Mouse (Mus musculus): ENCODE data around the gene Gpatch2. TPM values are rescaled to one million over a fixed set of nuclear protein-coding genes. Genes with fewer than 3 reads are reported as not detected.

Gene Gpatch2
- polyA plus RNA-seq, 1 experiment from 2014 or later: 12.2 TPM

DNA sequence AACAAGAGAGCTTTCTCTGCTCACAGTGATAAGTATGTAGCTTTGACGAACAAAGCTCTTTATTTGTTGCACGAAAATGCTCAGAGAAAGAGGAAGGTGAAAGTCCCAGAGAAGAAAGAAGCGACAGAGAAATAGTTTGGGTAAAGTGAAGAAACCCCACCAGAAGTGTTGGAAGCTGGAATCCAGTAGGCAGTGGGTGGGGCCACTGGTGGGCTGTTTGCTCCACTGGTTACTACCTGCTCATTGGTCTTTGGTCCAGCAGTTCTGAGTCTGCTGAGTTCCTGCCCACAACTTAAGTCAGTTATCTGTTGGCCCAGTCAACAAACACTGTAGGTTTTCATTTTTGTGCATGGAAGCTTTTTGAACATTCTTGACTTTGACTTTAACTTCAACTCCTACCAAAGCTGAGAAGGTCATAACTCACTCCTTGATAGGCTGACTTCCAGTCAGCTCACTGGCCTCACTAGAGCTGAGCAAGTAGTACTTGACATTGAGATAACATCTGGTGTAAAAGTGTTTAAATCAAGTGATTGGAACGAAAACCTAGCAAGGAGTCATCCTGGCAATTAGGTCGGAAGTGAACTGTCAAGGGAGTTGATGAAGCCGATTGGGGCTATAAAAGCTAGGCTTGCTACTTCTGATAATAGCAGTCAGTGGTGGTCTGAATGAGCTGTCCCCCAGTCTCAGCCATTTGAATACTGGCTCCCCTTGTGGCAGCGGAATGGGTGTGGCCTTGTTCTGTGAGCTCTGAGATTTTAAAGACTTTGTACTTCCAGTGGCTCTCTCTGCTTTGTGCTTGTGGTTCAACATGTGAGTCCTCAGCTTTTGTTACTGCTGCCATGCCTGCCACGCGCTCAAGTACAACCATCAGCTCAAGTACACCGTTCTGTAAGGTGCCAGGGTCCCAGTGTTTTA is 76.4 kb downstream of the Gpatch2 start:
- no peaks in the 10 kb centered on the region for H3K36me3 ChIP-seq (ENCODE audit: control insufficient read depth, insufficient read depth, low read length)
- 88% methylated on average over 10 of the region's 10 CpGs for WGBS
- no peak overlapping the region for H3K9ac ChIP-seq (ENCODE audit: low read length)
- DNase-seq (ENCODE audit: low spot score) (no peak), ATAC-seq (no peak)
- H3K4me1 ChIP-seq (ENCODE audit: control insufficient read depth, insufficient read depth, low read length): no peaks in the 10 kb centered on the region
- no peak overlapping the region for H3K4me3 ChIP-seq (ENCODE audit: low read depth, low read length)
- H3K4me2 ChIP-seq (ENCODE audit: low read length): no peak overlapping the region
- no peaks in the 10 kb centered on the region for H3K27me3 ChIP-seq (replicated peaks; ENCODE audit: control insufficient read depth, insufficient read depth, low read length)
- no peak overlapping the region for H3K27ac ChIP-seq (ENCODE audit: low read depth, low read length)
- no peaks in the 10 kb centered on the region for H3K9me3 ChIP-seq (replicated peaks; ENCODE audit: control insufficient read depth, low read length)

DNA sequence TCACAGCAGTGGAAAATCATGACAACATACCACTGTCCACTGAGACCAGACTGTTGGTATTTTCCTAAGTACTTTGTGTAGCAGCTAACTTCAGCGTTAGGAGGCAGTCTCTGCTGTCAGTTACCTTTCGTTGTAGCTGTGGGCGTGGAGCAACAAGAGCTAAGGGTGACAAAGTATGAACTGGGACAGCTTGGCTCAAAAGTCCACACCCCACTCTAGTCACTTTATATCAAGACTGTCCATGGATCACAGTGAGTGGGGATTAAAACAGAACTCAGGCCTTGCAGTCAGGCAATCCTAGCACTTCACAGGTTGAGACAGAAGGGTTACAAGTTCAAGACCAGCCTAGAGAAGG is 77.1 kb downstream of the Gpatch2 start:
- no peak for DNase-seq (ENCODE audit: low spot score)
- ATAC-seq: no peak
- WGBS: 89% methylated on average over 3 of the region's 3 CpGs

DNA sequence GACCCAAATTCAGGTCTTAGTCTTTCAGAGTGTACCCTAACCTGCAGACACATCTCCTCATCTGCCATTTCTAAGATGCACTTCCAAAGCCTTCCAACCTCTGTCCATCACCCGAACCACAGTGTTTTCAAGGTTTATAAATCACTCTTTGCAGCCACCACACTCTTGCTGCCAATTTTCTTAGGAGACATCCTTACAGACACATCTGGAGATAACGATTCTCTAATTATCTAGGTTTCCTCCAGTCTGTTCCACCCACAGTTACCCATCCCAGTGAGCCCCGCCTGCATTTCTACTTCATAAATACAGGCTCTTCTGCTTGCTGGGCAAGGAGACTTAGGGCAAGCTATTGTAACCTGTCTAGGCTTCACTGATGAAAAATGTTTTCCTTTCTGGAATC is 77.9 kb downstream of the Gpatch2 start:
- ATAC-seq (no peak), DNase-seq (ENCODE audit: low spot score) (no peak)
- H3K9me3 ChIP-seq (replicated peaks; ENCODE audit: control insufficient read depth, low read length): no peaks in the 10 kb centered on the region
- H3K27me3 ChIP-seq (replicated peaks; ENCODE audit: control insufficient read depth, insufficient read depth, low read length): no peaks in the 10 kb centered on the region
- H3K4me1 ChIP-seq (ENCODE audit: control insufficient read depth, insufficient read depth, low read length): no peaks in the 10 kb centered on the region
- H3K9ac ChIP-seq (ENCODE audit: low read length): no peak overlapping the region
- H3K27ac ChIP-seq (ENCODE audit: low read depth, low read length): no peak overlapping the region
- H3K36me3 ChIP-seq (ENCODE audit: control insufficient read depth, insufficient read depth, low read length): no peaks in the 10 kb centered on the region
- no peak overlapping the region for H3K4me3 ChIP-seq (ENCODE audit: low read depth, low read length)
- H3K4me2 ChIP-seq (ENCODE audit: low read length): no peak overlapping the region
- WGBS: 86% methylated on average over 3 of the region's 3 CpGs

More for the DNA sequence above, 77.1 kb downstream of the Gpatch2 start:
- Histone ChIP-seq H3K4me3 (ENCODE audit: low read depth, low read length) (no peak overlapping the region), H3K4me2 (ENCODE audit: low read length) (no peak overlapping the region), H3K36me3 (ENCODE audit: control insufficient read depth, insufficient read depth, low read length) (no peaks in the 10 kb centered on the region), H3K4me1 (ENCODE audit: control insufficient read depth, insufficient read depth, low read length) (no peaks in the 10 kb centered on the region), H3K9me3 (replicated peaks; ENCODE audit: control insufficient read depth, low read length) (no peaks in the 10 kb centered on the region), H3K27me3 (replicated peaks; ENCODE audit: control insufficient read depth, insufficient read depth, low read length) (no peaks in the 10 kb centered on the region), H3K27ac (ENCODE audit: low read depth, low read length) (no peak overlapping the region), H3K9ac (ENCODE audit: low read length) (no peak overlapping the region)

DNA sequence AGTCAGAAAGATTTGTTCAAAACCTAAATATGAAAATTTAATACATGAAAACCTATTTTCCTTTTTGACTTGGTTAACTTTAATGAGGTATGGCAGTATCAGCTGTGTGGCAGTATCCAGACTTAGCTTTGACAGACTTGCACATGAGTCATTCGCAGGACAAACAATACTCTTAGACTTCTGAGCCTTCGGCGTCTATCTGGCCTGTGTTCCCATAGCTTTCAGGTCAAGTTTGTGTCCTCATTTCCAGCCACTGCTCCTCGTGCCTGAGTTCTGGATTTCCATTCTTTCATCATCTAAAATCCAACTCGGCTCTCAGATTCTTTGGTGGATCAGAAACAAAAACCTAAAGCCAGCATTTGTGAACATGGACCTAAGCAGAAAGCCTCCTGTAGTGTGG is 79.2 kb downstream of the Gpatch2 start:
- no peaks in the 10 kb centered on the region for H3K27me3 ChIP-seq (replicated peaks; ENCODE audit: control insufficient read depth, insufficient read depth, low read length)
- H3K4me3 ChIP-seq (ENCODE audit: low read depth, low read length): no peak overlapping the region
- H3K36me3 ChIP-seq (ENCODE audit: control insufficient read depth, insufficient read depth, low read length): no peaks in the 10 kb centered on the region
- 86% methylated on average over 5 of the region's 5 CpGs for WGBS
- DNase-seq (ENCODE audit: low spot score) (no peak), ATAC-seq (no peak)
- H3K27ac ChIP-seq (ENCODE audit: low read depth, low read length): no peak overlapping the region
- H3K4me1 ChIP-seq (ENCODE audit: control insufficient read depth, insufficient read depth, low read length): no peaks in the 10 kb centered on the region
- no peaks in the 10 kb centered on the region for H3K9me3 ChIP-seq (replicated peaks; ENCODE audit: control insufficient read depth, low read length)
- H3K4me2 ChIP-seq (ENCODE audit: low read length): no peak overlapping the region
- H3K9ac ChIP-seq (ENCODE audit: low read length): no peak overlapping the region

DNA sequence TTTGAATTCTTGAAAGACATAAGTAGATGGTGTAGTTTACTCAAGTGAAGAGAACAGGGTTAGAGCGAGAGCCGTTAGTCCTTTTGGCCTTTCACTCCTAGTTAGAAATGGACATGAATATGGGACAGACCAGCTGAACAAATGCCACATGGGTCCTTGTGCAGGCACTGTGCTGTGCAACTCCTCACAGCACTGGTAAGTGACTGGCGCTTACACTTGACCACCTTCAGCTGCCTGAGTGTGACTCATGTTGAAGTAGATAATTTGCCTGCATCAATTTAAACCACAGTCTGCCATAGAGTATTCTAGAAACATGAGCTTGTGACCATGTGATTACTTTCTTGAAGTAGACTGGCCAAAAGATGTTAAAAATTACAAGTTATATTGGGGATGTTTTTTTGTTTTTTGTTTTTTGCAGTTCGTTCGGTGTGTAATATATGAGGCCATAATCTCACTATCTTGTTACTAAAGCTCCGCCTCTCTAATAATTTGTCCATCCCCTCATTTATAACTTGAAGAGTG is 79.8 kb downstream of the Gpatch2 start:
- Histone ChIP-seq H3K4me1 (ENCODE audit: control insufficient read depth, insufficient read depth, low read length) (no peaks in the 10 kb centered on the region), H3K4me3 (ENCODE audit: low read depth, low read length) (no peak overlapping the region), H3K27me3 (replicated peaks; ENCODE audit: control insufficient read depth, insufficient read depth, low read length) (no peaks in the 10 kb centered on the region), H3K4me2 (ENCODE audit: low read length) (no peak overlapping the region), H3K9ac (ENCODE audit: low read length) (no peak overlapping the region), H3K27ac (ENCODE audit: low read depth, low read length) (no peak overlapping the region), H3K36me3 (ENCODE audit: control insufficient read depth, insufficient read depth, low read length) (no peaks in the 10 kb centered on the region), H3K9me3 (replicated peaks; ENCODE audit: control insufficient read depth, low read length) (no peaks in the 10 kb centered on the region)
- no peak for ATAC-seq
- 95% methylated on average over 6 of the region's 6 CpGs for WGBS
- DNase-seq (ENCODE audit: low spot score): no peak

DNA sequence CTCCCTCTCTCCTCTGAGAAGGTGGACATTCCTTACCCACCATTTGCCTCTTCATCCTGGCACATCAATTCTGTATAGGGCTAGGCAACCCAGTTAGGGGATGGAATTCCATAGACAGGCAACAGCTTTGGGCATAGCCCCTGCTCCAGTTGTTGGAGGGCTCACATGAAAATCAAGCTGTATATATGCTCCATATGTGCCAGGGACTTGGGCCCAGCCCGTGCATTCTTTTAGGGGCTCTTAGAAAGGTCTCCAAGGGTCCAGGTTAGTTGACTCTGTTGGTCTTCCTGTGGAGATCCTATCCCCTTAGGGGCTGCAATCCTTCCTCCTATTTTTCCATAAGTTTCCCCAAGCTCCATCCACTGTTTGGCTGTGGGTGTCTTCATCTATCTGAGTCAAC is 80.4 kb downstream of the Gpatch2 start:
- Histone ChIP-seq H3K9me3 (replicated peaks; ENCODE audit: control insufficient read depth, low read length) (no peaks in the 10 kb centered on the region), H3K36me3 (ENCODE audit: control insufficient read depth, insufficient read depth, low read length) (no peaks in the 10 kb centered on the region), H3K9ac (ENCODE audit: low read length) (no peak overlapping the region), H3K27ac (ENCODE audit: low read depth, low read length) (no peak overlapping the region), H3K4me1 (ENCODE audit: control insufficient read depth, insufficient read depth, low read length) (no peaks in the 10 kb centered on the region), H3K4me2 (ENCODE audit: low read length) (no peak overlapping the region), H3K27me3 (replicated peaks; ENCODE audit: control insufficient read depth, insufficient read depth, low read length) (no peaks in the 10 kb centered on the region), H3K4me3 (ENCODE audit: low read depth, low read length) (no peak overlapping the region)
- 88% methylated on average over 1 of the region's 1 CpGs for WGBS
- ATAC-seq (no peak), DNase-seq (ENCODE audit: low spot score) (no peak)

DNA sequence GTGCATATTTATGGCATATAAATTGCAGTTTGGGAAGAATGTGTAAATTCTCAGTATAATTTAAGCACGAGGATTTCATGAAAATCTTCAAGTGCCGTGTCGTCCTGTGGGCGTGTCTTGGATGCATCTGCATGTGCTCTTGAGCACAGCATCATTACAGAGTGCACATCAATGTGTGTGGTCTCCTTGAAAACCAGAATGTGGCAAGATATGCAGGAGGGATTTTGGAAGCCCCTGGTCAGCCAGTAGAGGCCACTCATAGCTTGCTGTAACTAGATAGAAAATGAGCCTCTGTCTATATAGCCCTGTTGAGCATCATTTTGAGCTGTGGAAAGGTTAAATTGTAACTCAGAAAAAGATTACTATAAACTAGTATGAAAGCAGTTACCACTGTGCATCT is 83.9 kb downstream of the Gpatch2 start:
- no peaks in the 10 kb centered on the region for H3K9me3 ChIP-seq (replicated peaks; ENCODE audit: control insufficient read depth, low read length)
- DNase-seq (ENCODE audit: low spot score) (peak; percentile 25), ATAC-seq (no peak)
- no peaks in the 10 kb centered on the region for H3K36me3 ChIP-seq (ENCODE audit: control insufficient read depth, insufficient read depth, low read length)
- H3K9ac ChIP-seq (ENCODE audit: low read length): no peak overlapping the region
- WGBS: 69% methylated on average over 4 of the region's 4 CpGs
- no peaks in the 10 kb centered on the region for H3K27me3 ChIP-seq (replicated peaks; ENCODE audit: control insufficient read depth, insufficient read depth, low read length)
- H3K27ac ChIP-seq (ENCODE audit: low read depth, low read length): no peak overlapping the region
- no peak overlapping the region for H3K4me3 ChIP-seq (ENCODE audit: low read depth, low read length)
- H3K4me1 ChIP-seq (ENCODE audit: control insufficient read depth, insufficient read depth, low read length): no peaks in the 10 kb centered on the region
- no peak overlapping the region for H3K4me2 ChIP-seq (ENCODE audit: low read length)

DNA sequence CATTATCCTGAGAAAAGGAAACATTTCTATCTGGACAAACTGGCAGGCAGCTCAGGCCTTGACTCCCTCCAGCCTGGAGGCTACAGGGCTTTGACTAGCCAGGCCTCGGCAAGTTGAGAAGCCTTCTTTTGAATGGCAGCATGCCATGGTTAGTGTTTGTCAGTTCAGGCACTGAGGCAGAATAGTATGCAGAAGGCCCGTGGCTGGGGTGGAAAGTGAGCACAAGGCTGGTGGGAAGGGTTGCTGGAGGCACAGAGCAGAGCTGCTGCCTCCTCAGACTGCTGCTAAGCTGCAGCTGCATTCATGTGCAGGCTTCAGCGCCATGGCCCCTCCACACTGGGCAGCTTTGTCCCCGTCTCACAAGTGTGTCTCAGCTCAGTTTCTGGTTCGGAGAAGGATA is 85.3 kb downstream of the Gpatch2 start:
- peak; percentile 42 for DNase-seq (ENCODE audit: low spot score)
- Histone ChIP-seq H3K27ac (ENCODE audit: low read depth, low read length) (no peak overlapping the region; the same call in 1 of the 2 replicates), H3K27me3 (replicated peaks; ENCODE audit: control insufficient read depth, insufficient read depth, low read length) (no peaks in the 10 kb centered on the region), H3K9me3 (replicated peaks; ENCODE audit: control insufficient read depth, low read length) (no peaks in the 10 kb centered on the region), H3K4me1 (ENCODE audit: control insufficient read depth, insufficient read depth, low read length) (no peaks in the 10 kb centered on the region), H3K4me3 (ENCODE audit: low read depth, low read length) (no peak overlapping the region), H3K9ac (ENCODE audit: low read length) (no peak overlapping the region), H3K4me2 (ENCODE audit: low read length) (no peak overlapping the region), H3K36me3 (ENCODE audit: control insufficient read depth, insufficient read depth, low read length) (no peaks in the 10 kb centered on the region)
- 39% methylated on average over 5 of the region's 5 CpGs for WGBS
- peak; percentile 52 for ATAC-seq

DNA sequence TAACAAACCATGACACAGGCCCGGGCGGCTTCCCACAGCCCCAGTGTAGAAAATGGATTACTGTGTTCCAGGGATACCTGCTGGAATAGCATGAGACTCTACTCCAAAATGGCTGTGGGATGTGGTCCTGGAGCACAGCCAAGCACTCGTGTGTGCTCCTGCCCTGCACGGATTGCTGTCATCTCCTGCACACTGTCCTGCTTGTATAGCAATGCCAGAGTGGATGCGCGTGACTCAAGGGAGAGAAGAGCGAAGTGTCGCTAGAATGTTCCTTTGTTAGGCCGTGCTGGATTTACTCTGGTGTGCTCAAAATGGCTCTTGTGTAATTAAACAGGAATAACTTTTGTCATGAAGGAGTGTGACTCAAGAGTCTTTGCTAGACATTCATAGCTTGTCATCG is 87.9 kb downstream of the Gpatch2 start:
- Histone ChIP-seq H3K4me2 (ENCODE audit: low read length) (no peak overlapping the region), H3K27me3 (replicated peaks; ENCODE audit: control insufficient read depth, insufficient read depth, low read length) (no peaks in the 10 kb centered on the region), H3K4me3 (ENCODE audit: low read depth, low read length) (no peak overlapping the region), H3K27ac (ENCODE audit: low read depth, low read length) (no peak overlapping the region), H3K9me3 (replicated peaks; ENCODE audit: control insufficient read depth, low read length) (no peaks in the 10 kb centered on the region), H3K9ac (ENCODE audit: low read length) (no peak overlapping the region), H3K4me1 (ENCODE audit: control insufficient read depth, insufficient read depth, low read length) (no peaks in the 10 kb centered on the region), H3K36me3 (ENCODE audit: control insufficient read depth, insufficient read depth, low read length) (no peaks in the 10 kb centered on the region)
- ATAC-seq (no peak), DNase-seq (ENCODE audit: low spot score) (no peak)
- WGBS: 81% methylated on average over 10 of the region's 10 CpGs
